Mouse (Mus musculus) heart, embryonic 13.5 days (tissue): ENCODE results near the gene Dennd4a. TPM values are rescaled to one million over a fixed set of nuclear protein-coding genes. Genes with fewer than 3 reads are reported as not detected.

ENCODE experiments used
- ATAC-seq: fragments of 200-750 bp; cut with Nextera tagmentation; 2 replicates; pipeline ENCODE4 v1.8.0; 2017; ENCODE audit warnings: moderate TSS enrichment; ENCODE audit not compliant: insufficient number of reproducible peaks, low FRiP score, low TSS enrichment; ENCODE audit errors: extremely low read depth
- H3K27ac ChIP-seq: fragments of 300-500 bp; sonication (generic); replicated peaks from 2 replicates; pipeline ENCODE4 v1.5.1; 2015; ENCODE audit warnings: moderate library complexity, mild to moderate bottlenecking, inconsistent platforms
- H3K27me3 ChIP-seq: fragments of 300-500 bp; sonication (generic); replicated peaks from 2 replicates; pipeline ENCODE4 v1.6.1; 2015; ENCODE audit warnings: mild to moderate bottlenecking, inconsistent platforms
- H3K36me3 ChIP-seq: fragments of 300-500 bp; sonication (generic); 2 replicates; pipeline ENCODE4 v1.6.1; 2015; ENCODE audit warnings: mild to moderate bottlenecking, inconsistent platforms
- H3K4me1 ChIP-seq: fragments of 300-500 bp; sonication (generic); 2 replicates; pipeline ENCODE4 v1.6.1; 2015; ENCODE audit warnings: inconsistent platforms
- H3K4me2 ChIP-seq: fragments of 300-500 bp; sonication (generic); 2 replicates; pipeline ENCODE4 v1.6.1; 2015; ENCODE audit warnings: inconsistent platforms, mild to moderate bottlenecking, moderate library complexity
- H3K4me3 ChIP-seq: fragments of 300-500 bp; sonication (generic); 2 replicates; pipeline ENCODE4 v1.5.1; 2015; ENCODE audit warnings: moderate library complexity, mild to moderate bottlenecking, inconsistent platforms
- H3K9ac ChIP-seq: fragments of 300-500 bp; sonication (generic); 2 replicates; pipeline ENCODE4 v1.6.1; 2015; ENCODE audit warnings: inconsistent platforms, mild to moderate bottlenecking, moderate library complexity
- H3K9me3 ChIP-seq: fragments of 300-500 bp; sonication (generic); 2 replicates; pipeline ENCODE4 v1.6.1; 2016; ENCODE audit warnings: inconsistent platforms
- WGBS: fragments of 180-500 bp; shearing (Covaris S2); methylation state at CpG from one replicate; pipeline ENCODE4 v1.1.7; 2015; ENCODE audit warnings: mixed read lengths; 5-methylcytosine and 5-hydroxymethylcytosine counted together
- polyA plus RNA-seq: library from polyadenylated mRNA; unstranded; fragments of >200 nt; fragmentation: Nextera tagmentation; extraction: Ambion mirVana; gene quantifications from 2 replicates; pipeline ENCODE4 v1.2.1, GENCODE M21; 2015

Gene Dennd4a
- polyA plus RNA-seq = 4.8 and 5.9 TPM in 2 replicates

DNA sequence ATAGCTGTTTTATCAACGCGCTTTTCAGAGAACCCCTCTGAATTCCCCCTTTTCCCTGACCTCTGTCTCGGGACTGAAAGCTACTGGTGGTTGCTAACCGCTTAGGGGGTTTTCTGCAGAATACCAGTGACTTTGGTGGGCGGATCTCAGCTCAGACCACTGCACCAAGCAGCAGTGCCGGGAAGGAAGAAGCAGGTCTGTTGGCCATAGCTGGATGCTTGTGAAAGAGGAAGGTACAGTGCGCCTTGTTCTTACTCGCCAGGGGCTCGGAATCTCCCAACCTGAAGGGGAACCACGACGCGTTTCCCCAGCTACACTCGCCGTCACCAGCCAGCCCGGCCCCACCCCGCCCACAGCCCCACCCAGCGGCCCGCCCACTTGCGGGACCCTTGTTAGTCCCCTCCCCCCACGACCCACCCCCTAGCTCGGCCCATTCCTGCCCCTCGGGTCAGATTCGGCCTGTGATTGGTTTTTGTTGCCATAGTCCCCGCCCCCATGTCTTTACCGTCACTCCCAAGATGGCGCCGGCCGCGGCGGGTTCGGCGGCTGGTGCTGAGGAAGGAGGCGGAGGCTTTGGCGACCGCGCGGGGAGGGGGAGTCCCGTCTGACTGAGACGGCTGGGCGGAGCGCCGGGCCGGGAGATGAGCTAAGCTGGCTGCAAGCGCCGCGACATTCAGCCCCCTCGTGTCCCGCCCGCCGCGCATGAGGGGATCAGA, at the start of gene Dennd4a:
TSS of gene Dennd4a (plus strand) at position 519 of the 716 bp plus-strand sequence.
- ATAC-seq = peak; percentile 99
- Histone ChIP-seq H3K4me1 (peaks cover 9% of the 10 kb centered on the region; the same call in 1 of the 2 replicates), H3K27ac (peak within 1 kb of the TSS; percentile 93)

DNA sequence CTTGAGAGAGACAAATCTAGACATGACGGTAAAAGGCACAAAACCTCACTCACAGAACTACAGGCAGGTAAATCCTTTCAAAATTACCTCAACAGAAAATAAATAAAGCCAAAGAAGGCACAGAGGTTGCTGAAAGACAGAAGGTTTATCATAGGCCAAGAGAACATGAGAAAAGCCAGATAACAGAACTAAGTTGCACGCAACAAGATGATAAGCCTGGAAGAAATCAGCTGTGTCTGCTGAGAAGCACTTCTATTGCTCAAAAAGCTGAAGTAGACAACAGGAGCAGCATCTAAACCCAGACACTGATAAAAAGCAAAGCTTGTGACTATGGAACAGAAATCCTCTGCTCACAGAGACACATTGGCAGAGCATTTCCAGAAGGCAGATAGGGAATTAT, 46.3 kb upstream of the Dennd4a start:
- no peak for ATAC-seq
- H3K27me3 ChIP-seq = no peaks in the 10 kb centered on the region

More for the DNA sequence above, at the start of gene Dennd4a:
- peak within 1 kb of the TSS; percentile 78 for H3K4me2 ChIP-seq
- no peaks in the 10 kb centered on the region for H3K36me3 ChIP-seq
- H3K9me3 ChIP-seq = no peaks in the 10 kb centered on the region
- peak within 1 kb of the TSS; percentile 84 for H3K9ac ChIP-seq
- peak within 1 kb of the TSS; percentile 93 for H3K4me3 ChIP-seq
- under 1% methylated on average over 49 of the region's 51 CpGs for WGBS
- H3K27me3 ChIP-seq = no peaks in the 10 kb centered on the region

DNA sequence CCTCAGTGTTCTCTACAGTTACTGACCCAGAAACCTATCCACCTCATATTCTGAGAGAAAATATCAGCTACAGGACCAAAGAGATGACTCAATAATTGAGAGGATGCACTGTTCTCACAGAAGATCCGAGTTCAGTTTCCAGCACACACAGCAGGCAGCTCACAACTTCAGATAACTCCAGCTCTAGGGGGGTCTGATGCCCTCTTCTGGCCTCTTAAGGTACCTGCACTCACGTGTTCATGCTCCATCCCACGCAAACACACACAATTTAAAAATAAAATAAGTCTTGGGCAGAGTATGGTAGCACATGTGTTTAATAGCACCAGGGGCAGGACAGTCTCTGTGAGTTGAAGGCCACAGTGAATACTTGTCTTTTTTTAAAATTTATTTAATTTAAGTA, 45.0 kb upstream of the Dennd4a start:
- Histone ChIP-seq H3K27ac (no peak overlapping the region), H3K4me1 (peaks cover 9% of the 10 kb centered on the region), H3K4me2 (no peak overlapping the region), H3K36me3 (no peaks in the 10 kb centered on the region), H3K4me3 (no peak overlapping the region), H3K27me3 (no peaks in the 10 kb centered on the region), H3K9me3 (no peaks in the 10 kb centered on the region), H3K9ac (no peak overlapping the region)
- no peak for ATAC-seq
- 88% methylated on average over 3 of the region's 3 CpGs for WGBS

More for the DNA sequence above, 46.3 kb upstream of the Dennd4a start:
- Histone ChIP-seq H3K4me3 (no peak overlapping the region), H3K9me3 (no peaks in the 10 kb centered on the region), H3K9ac (no peak overlapping the region), H3K36me3 (no peaks in the 10 kb centered on the region), H3K4me2 (no peak overlapping the region), H3K27ac (no peak overlapping the region), H3K4me1 (no peaks in the 10 kb centered on the region)
- 33% methylated on average over 2 of the region's 2 CpGs for WGBS

- H3K27me3 ChIP-seq = no peaks in the 10 kb centered on the region
- 55% methylated on average over 1 of the region's 1 CpGs for WGBS
- H3K9me3 ChIP-seq = no peaks in the 10 kb centered on the region
- ATAC-seq = no peak
- no peak overlapping the region for H3K4me3 ChIP-seq
- no peak overlapping the region for H3K9ac ChIP-seq
- no peak overlapping the region for H3K4me2 ChIP-seq
- no peak overlapping the region for H3K27ac ChIP-seq
- H3K36me3 ChIP-seq = no peaks in the 10 kb centered on the region
- H3K4me1 ChIP-seq = peaks cover 18% of the 10 kb centered on the region
These were observed 43.3 kb upstream of the Dennd4a start for GRCm38 (mm10) chr9:64767796-64768195.

- no peak for ATAC-seq
- 45% methylated on average over 9 of the region's 9 CpGs for WGBS
- H3K9ac ChIP-seq = no peak overlapping the region
These were observed 42.0 kb upstream of the Dennd4a start for GRCm38 (mm10) chr9:64769066-64769695.

DNA sequence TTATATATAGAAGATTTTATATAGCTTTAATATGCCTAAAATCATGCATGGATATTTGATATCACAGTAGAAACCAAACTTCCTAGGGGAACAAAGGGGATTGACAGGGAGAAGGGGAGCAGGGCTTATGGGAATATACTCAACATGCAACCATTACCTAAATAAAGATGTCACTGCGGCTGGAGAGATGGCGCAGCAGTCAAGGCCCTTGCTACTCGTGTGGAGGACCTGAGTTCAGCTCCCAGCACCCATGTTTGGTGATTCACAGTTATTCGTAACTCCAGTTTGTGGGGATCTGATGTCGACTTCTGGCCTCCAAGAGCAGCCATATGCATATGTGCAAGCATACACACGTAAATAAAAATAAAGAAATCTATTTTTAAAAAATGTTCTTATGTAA, 41.2 kb upstream of the Dennd4a start:
- H3K9me3 ChIP-seq = no peaks in the 10 kb centered on the region
- H3K4me3 ChIP-seq = no peak overlapping the region
- H3K4me2 ChIP-seq = no peak overlapping the region
- no peak for ATAC-seq
- WGBS = 90% methylated on average over 6 of the region's 6 CpGs
- H3K4me1 ChIP-seq = peaks cover 38% of the 10 kb centered on the region
- H3K27ac ChIP-seq = no peak overlapping the region
- H3K36me3 ChIP-seq = no peaks in the 10 kb centered on the region
- H3K9ac ChIP-seq = no peak overlapping the region
- H3K27me3 ChIP-seq = no peaks in the 10 kb centered on the region

More at GRCm38 (mm10) chr9:64769066-64769695, 42.0 kb upstream of the Dennd4a start:
- no peaks in the 10 kb centered on the region for H3K36me3 ChIP-seq
- H3K4me2 ChIP-seq = no peak overlapping the region
- H3K4me1 ChIP-seq = peaks cover 31% of the 10 kb centered on the region
- H3K4me3 ChIP-seq = no peak overlapping the region
- H3K9me3 ChIP-seq = no peaks in the 10 kb centered on the region
- H3K27me3 ChIP-seq = no peaks in the 10 kb centered on the region
- H3K27ac ChIP-seq = 0 out of 2 replicates have a peak overlapping the region, but pooled peaks have one; percentile 16

DNA sequence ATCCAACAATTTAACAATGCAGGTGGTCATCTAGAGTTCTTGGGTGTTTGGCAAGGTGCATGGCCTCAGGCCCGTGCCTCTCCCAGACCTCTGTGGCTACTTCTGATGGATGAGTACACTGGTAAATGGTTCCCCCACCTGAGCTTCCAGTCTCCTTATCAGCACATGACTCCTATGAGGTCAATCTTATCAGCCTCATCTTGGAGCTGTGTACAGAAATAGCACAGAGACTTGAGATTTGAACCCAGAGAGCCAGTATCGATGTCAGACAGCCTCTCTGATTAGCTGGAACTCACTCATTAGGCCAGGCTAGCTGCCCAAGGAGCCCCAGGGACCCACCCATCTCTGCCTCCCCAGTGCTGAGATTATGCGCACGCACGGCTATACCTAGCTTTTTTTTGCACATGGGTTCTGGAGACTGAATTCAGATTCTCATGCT, 40.7 kb upstream of the Dennd4a start:
- ATAC-seq = no peak
- Histone ChIP-seq H3K36me3 (no peaks in the 10 kb centered on the region), H3K4me2 (no peak overlapping the region), H3K9me3 (no peaks in the 10 kb centered on the region), H3K9ac (no peak overlapping the region), H3K4me1 (peaks cover 43% of the 10 kb centered on the region), H3K27ac (no peak overlapping the region), H3K4me3 (no peak overlapping the region), H3K27me3 (no peaks in the 10 kb centered on the region)
- WGBS = 75% methylated on average over 5 of the region's 5 CpGs

DNA sequence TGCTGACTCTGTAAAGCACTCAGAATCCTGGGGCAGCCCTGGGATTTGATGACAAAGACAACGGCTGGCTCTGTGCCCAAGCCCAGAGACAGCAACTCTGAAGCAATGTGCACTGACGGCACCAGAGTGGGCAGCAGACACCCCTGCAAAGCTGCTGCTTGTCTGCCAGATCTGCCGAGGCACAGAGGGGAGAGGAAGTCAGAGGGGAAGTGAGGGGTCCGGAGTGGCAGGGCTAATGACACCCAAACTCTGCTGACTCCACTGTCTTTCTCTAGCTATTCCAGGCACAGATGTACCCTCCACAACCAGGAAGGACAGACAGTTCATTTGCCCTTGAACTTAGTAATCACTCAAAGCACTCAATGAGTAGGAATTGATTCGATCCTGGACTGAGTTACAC, 39.9 kb upstream of the Dennd4a start:
- Histone ChIP-seq H3K4me3 (no peak overlapping the region), H3K27me3 (no peaks in the 10 kb centered on the region), H3K4me1 (peaks cover 49% of the 10 kb centered on the region), H3K27ac (peak overlapping the region; percentile 26; the same call in 1 of the 2 replicates), H3K9ac (no peak overlapping the region), H3K9me3 (no peaks in the 10 kb centered on the region), H3K4me2 (peak overlapping the region; percentile 19; the same call in 1 of the 2 replicates), H3K36me3 (no peaks in the 10 kb centered on the region)
- no peak for ATAC-seq
- 31% methylated on average over 5 of the region's 5 CpGs for WGBS

DNA sequence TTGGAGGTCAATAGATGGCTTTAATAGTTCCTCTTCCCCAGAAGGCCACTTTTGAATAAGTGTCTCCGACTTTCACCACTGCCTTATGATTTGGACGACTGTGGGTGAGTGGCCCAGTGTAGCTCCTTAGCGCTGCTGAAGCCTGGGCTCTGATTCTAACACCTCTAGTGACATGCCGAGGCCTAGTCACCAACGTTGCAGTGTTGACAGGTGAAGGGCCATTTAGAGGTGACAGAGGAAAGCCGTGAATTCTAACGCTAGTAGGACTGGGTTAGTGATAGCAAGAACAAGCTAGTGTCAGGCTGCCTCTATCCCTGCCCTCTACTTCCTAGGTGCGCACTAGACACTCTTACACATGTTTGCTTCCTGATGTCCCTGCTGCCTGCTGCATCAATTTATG, 37.9 kb upstream of the Dennd4a start:
- no peak overlapping the region for H3K9ac ChIP-seq
- peaks cover 52% of the 10 kb centered on the region for H3K4me1 ChIP-seq
- no peaks in the 10 kb centered on the region for H3K36me3 ChIP-seq
- no peaks in the 10 kb centered on the region for H3K9me3 ChIP-seq
- 40% methylated on average over 8 of the region's 8 CpGs for WGBS
- no peak overlapping the region for H3K4me2 ChIP-seq
- no peak overlapping the region for H3K4me3 ChIP-seq
- no peaks in the 10 kb centered on the region for H3K27me3 ChIP-seq
- H3K27ac ChIP-seq = peak overlapping the region; percentile 85
- ATAC-seq = no peak

DNA sequence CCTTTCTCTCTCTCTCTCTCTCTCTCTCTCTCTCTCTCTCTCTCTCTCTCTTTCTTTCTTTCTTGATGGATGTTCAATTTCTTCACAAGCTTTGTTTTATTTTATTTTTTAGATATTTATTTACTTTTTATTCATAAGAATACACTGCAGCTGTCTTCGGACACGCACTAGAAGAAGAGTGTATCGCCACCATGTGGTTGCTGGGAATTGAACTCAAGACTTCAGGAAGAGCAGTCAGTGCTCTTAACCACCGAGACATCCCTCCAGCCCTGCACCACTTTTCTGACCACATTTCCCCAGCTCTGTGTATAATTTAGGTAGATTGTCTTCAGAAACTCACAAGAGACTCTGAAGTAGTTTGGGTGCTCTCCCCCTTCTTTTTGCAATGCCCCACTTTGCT, 37.2 kb upstream of the Dennd4a start:
- 58% methylated on average over 4 of the region's 4 CpGs for WGBS
- Histone ChIP-seq H3K36me3 (no peaks in the 10 kb centered on the region), H3K4me3 (no peak overlapping the region), H3K4me1 (peaks cover 52% of the 10 kb centered on the region), H3K9me3 (no peaks in the 10 kb centered on the region), H3K27me3 (no peaks in the 10 kb centered on the region), H3K27ac (peak overlapping the region; percentile 85), H3K9ac (no peak overlapping the region), H3K4me2 (peak overlapping the region; percentile 11; the same call in 1 of the 2 replicates)
- no peak for ATAC-seq

DNA sequence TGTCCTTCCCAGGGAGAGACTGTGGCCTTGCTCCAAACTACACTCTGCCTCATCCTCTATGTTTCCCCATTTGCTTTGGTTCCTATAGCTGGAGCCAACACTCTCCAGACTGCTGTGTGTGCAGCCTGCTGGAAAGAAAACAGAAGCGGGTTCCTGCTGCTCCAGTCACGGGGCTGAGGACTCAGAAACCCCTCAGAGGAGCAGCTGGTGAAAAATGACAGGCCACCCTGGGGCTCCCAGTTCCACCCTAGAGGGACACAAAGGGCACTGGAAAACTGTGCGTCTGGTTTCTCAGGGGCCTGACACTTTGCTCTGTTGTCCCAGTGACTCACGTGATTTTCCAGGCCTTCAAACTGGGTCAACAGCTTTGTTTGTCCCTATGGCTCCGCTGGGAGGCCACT, 36.7 kb upstream of the Dennd4a start:
- Histone ChIP-seq H3K27me3 (no peaks in the 10 kb centered on the region), H3K4me3 (no peak overlapping the region), H3K4me1 (peaks cover 52% of the 10 kb centered on the region), H3K36me3 (no peaks in the 10 kb centered on the region), H3K9ac (no peak overlapping the region), H3K9me3 (no peaks in the 10 kb centered on the region), H3K4me2 (peak overlapping the region; percentile 11; the same call in 1 of the 2 replicates), H3K27ac (peak overlapping the region; percentile 85)
- ATAC-seq = no peak
- WGBS = 25% methylated on average over 5 of the region's 5 CpGs
